Mouse (Mus musculus) kidney, adult 2 months (tissue): ENCODE measurements around the gene Kxd1. TPM values are rescaled to one million over a fixed set of nuclear protein-coding genes. Genes with fewer than 3 reads are reported as not detected.

Experiments used
- DNase-seq: peaks from one replicate; pipeline ENCODE4 v3.0.0; 2021
- H3K27ac ChIP-seq: fragments of 200-500 bp; 2 replicates; pipeline ENCODE4 v1.5.1; 2012; ENCODE audit warnings: low read depth, low read length, control low read depth, inconsistent platforms; ENCODE audit not compliant: insufficient read depth
- H3K27me3 ChIP-seq: fragments of 200-500 bp; replicated peaks from 2 replicates; pipeline ENCODE4 v1.6.1; 2012; ENCODE audit warnings: mild to moderate bottlenecking, moderate library complexity, low read length, inconsistent platforms; ENCODE audit not compliant: control insufficient read depth, insufficient read depth
- H3K36me3 ChIP-seq: fragments of 200-500 bp; 2 replicates; pipeline ENCODE4 v1.6.1; 2012; ENCODE audit warnings: mild to moderate bottlenecking, moderate library complexity, low read length, inconsistent platforms; ENCODE audit not compliant: control insufficient read depth, insufficient read depth
- H3K4me1 ChIP-seq: fragments of 200-500 bp; 2 replicates; pipeline ENCODE4 v1.6.1; 2011; ENCODE audit warnings: low read length; ENCODE audit not compliant: control insufficient read depth, insufficient read depth
- H3K4me3 ChIP-seq: fragments of 200-500 bp; 2 replicates; pipeline ENCODE4 v1.5.1; 2011; ENCODE audit warnings: mild to moderate bottlenecking, low read depth, low read length, control low read depth; ENCODE audit not compliant: insufficient read depth
- CTCF ChIP-seq: fragments of 200-500 bp; conservative IDR thresholded peaks from 2 replicates; pipeline ENCODE4 v1.5.1; 2011; ENCODE audit warnings: low read depth, mild to moderate bottlenecking, control low read depth, low read length, moderate library complexity, mixed read lengths; ENCODE audit not compliant: insufficient read depth, insufficient read length
- POLR2A ChIP-seq: fragments of 200-500 bp; IDR thresholded peaks from one replicate; pipeline ENCODE4 v1.6.1; 2011; ENCODE audit warnings: low read depth, low read length, control low read depth
- WGBS: fragments of 180-500 bp; shearing (Covaris S2); methylation state at CpG from one replicate; pipeline ENCODE4 v1.1.7; 2018; 5-methylcytosine and 5-hydroxymethylcytosine counted together
- polyA plus RNA-seq: library from polyadenylated mRNA; depleted of rRNA; stranded (reverse); fragments of >200 nt; gene quantifications from 2 replicates; pipeline ENCODE4 v1.2.3, GENCODE M21; 2012; rRNA removed

The Kxd1 gene
- polyA plus RNA-seq, 1 experiment: 151 TPM

DNA sequence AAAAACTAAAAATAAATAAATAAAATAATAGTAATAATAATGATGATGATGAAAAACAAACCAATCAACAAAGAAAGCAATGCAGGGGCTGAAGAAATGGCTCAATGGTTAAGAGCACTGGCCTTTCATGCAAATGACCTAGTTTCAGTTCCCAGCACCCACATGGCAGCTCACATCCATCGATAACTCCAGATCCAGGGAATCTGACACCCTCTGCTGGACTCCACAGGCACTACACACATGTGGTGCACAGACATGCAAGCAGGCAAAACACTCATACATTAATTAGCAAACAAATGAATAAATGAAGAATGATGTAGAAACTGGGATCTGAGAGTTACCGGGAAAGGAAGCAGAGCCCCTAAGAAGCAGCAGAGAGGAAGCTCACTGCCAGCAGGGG, 68.1 kb downstream of the Kxd1 start:
- TF ChIP-seq CTCF: no peak
- TF ChIP-seq POLR2A: no peak
- H3K27ac ChIP-seq: no peak overlapping the region
- WGBS: 97% methylated on average over 2 of the region's 2 CpGs
- no peaks in the 10 kb centered on the region for H3K36me3 ChIP-seq
- no peaks in the 10 kb centered on the region for H3K4me1 ChIP-seq
- no peak for DNase-seq
- H3K27me3 ChIP-seq: no peaks in the 10 kb centered on the region
- H3K4me3 ChIP-seq: no peak overlapping the region

DNA sequence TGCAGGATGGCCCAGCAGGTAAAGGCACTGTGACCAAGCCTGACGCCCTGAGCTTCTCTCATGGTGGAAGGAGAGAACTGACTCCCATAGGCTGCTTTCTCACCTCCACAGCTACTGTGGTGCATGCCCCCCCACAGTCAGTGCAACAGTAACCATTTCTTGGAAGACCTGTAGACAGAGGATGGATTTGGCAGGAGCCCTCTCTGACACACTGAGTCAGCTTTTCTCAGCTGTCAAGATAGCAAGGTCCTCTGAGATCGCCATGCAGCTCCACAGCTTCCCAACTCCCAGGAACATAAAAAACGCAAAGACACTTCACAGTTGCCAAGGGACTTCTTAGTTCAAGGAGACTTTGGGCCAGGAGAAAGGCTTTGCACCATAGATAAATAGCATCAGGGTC, 69.3 kb downstream of the Kxd1 start:
- WGBS: 79% methylated on average over 3 of the region's 3 CpGs
- H3K36me3 ChIP-seq: no peaks in the 10 kb centered on the region

More for the DNA sequence above, 69.3 kb downstream of the Kxd1 start:
- no peaks in the 10 kb centered on the region for H3K4me1 ChIP-seq
- DNase-seq: no peak
- TF ChIP-seq CTCF (no peak), POLR2A (no peak)
- no peak overlapping the region for H3K27ac ChIP-seq
- no peak overlapping the region for H3K4me3 ChIP-seq
- H3K27me3 ChIP-seq: no peaks in the 10 kb centered on the region

Other genes starting within 250 kb of the Kxd1 start
- 22.4 and 23.7 TPM in 2 replicates for gene Homer3, start 245.1 kb downstream of the Kxd1 start, polyA plus RNA-seq
- gene Ddx49, start 225.5 kb downstream of the Kxd1 start, polyA plus RNA-seq: 38.8 and 42.0 TPM in 2 replicates
- gene Cope, start 225.4 kb downstream of the Kxd1 start, polyA plus RNA-seq: 277 and 300 TPM in 2 replicates
- gene Cers1, start 212.2 kb downstream of the Kxd1 start, polyA plus RNA-seq: 0.58 and 0.66 TPM in 2 replicates
- gene Gdf1, start 198.1 kb downstream of the Kxd1 start, polyA plus RNA-seq: 0.08 TPM in 1 of 2 replicates, not detected in the other
- 25.8 and 27.4 TPM in 2 replicates for gene Upf1, start 174.7 kb downstream of the Kxd1 start, polyA plus RNA-seq
- 1.6 and 2.8 TPM in 2 replicates for gene Comp, start 154.4 kb downstream of the Kxd1 start, polyA plus RNA-seq
- gene Crtc1, start 88.4 kb downstream of the Kxd1 start, polyA plus RNA-seq: 16.8 and 18.1 TPM in 2 replicates
- gene Klhl26, start 51.0 kb downstream of the Kxd1 start, polyA plus RNA-seq: 20.2 and 29.7 TPM in 2 replicates
- gene Tmem59l, start 40.6 kb downstream of the Kxd1 start, polyA plus RNA-seq: 0.20 and 0.44 TPM in 2 replicates
- 2.6 TPM in 2 replicates for gene Crlf1, start 34.8 kb downstream of the Kxd1 start, polyA plus RNA-seq
- gene Rex1bd, start 21.2 kb downstream of the Kxd1 start, polyA plus RNA-seq: 161 and 177 TPM in 2 replicates
- gene Uba52, start 17.2 kb downstream of the Kxd1 start, polyA plus RNA-seq: 620 and 835 TPM in 2 replicates
- 320 and 410 TPM in 2 replicates for gene Fkbp8, start 232 bp downstream of the Kxd1 start, polyA plus RNA-seq
- 16.4 and 18.1 TPM in 2 replicates for gene Ell, start 11.5 kb upstream of the Kxd1 start, polyA plus RNA-seq
- 127 and 159 TPM in 2 replicates for gene Isyna1, start 66.4 kb upstream of the Kxd1 start, polyA plus RNA-seq
- 84.9 and 123 TPM in 2 replicates for gene Ssbp4, start 80.9 kb upstream of the Kxd1 start, polyA plus RNA-seq
- 3.2 and 3.5 TPM in 2 replicates for gene Lrrc25, start 88.2 kb upstream of the Kxd1 start, polyA plus RNA-seq
- gene Gdf15, start 104.5 kb upstream of the Kxd1 start, polyA plus RNA-seq: 11.2 and 17.8 TPM in 2 replicates
- gene Pgpep1, start 132.4 kb upstream of the Kxd1 start, polyA plus RNA-seq: 296 TPM in 2 replicates
- 106 and 120 TPM in 2 replicates for gene Lsm4, start 145.3 kb upstream of the Kxd1 start, polyA plus RNA-seq
- gene Jund, start 171.0 kb upstream of the Kxd1 start, polyA plus RNA-seq: 158 and 201 TPM in 2 replicates
- 0.03 and 0.12 TPM in 2 replicates for gene Iqcn, start 175.5 kb upstream of the Kxd1 start, polyA plus RNA-seq
- gene Gm3336, start 190.6 kb upstream of the Kxd1 start, polyA plus RNA-seq: 0.61 and 0.99 TPM in 2 replicates
- gene Pde4c, start 195.8 kb upstream of the Kxd1 start, polyA plus RNA-seq: 81.6 and 113 TPM in 2 replicates
- 29.7 and 31.1 TPM in 2 replicates for gene Rab3a, start 226.7 kb upstream of the Kxd1 start, polyA plus RNA-seq
- gene Mpv17l2, start 233.0 kb upstream of the Kxd1 start, polyA plus RNA-seq: 73.4 and 96.3 TPM in 2 replicates
- gene Pik3r2, start 248.8 kb upstream of the Kxd1 start, polyA plus RNA-seq: 60.5 and 94.7 TPM in 2 replicates